Mouse (Mus musculus) CH12.LX (cell line): Measurements from ENCODE around the gene Acvr1. TPM values are rescaled to one million over a fixed set of nuclear protein-coding genes. Genes with fewer than 3 reads are reported as not detected.

ENCODE experiments used
- DNase-seq: peaks from one replicate; pipeline ENCODE4 v3.0.0-alpha.2; 2013; ENCODE audit errors: extremely low read depth
- H3K27ac ChIP-seq: 2 replicates; pipeline ENCODE4 v1.5.1; 2012; ENCODE audit warnings: low read depth, mild to moderate bottlenecking, control low read depth, moderate library complexity; ENCODE audit not compliant: insufficient read depth
- H3K27me3 ChIP-seq: replicated peaks from 2 replicates; pipeline ENCODE3; 2012; ENCODE audit warnings: inconsistent platforms
- H3K36me3 ChIP-seq, 2 experiments: replicated peaks in 1 of 2; 2 replicates each; pipeline versions ENCODE3 to v1.6.1; 2012; ENCODE audit warnings: inconsistent platforms in 1 of 2, low read length in 1 of 2, mild to moderate bottlenecking in 1 of 2, mixed read lengths in 1 of 2, moderate library complexity in 1 of 2; ENCODE audit not compliant: control insufficient read depth in 1 of 2, insufficient read depth in 1 of 2
- H3K4me1 ChIP-seq, 2 experiments: 2 replicates each; pipeline ENCODE4 v1.6.1; 2012; ENCODE audit warnings: inconsistent platforms in 1 of 2, moderate library complexity in 1 of 2; ENCODE audit not compliant: insufficient read depth in 2 of 2, control insufficient read depth in 1 of 2
- H3K4me2 ChIP-seq: 2 replicates; pipeline ENCODE4 v1.6.1; 2012; ENCODE audit warnings: low read depth, mild to moderate bottlenecking, control low read depth; ENCODE audit not compliant: poor library complexity, insufficient read depth, severe bottlenecking
- H3K4me3 ChIP-seq, 3 experiments: fragments of 150-350 bp in 1 of 3; sonication (generic) in 1 of 3; replicated peaks in 1 of 3; 2 replicates each; pipeline versions ENCODE3 to v1.5.1; 2011 to 2012; ENCODE audit warnings: low read depth in 2 of 3, low read length in 2 of 3, mild to moderate bottlenecking in 2 of 3, moderate library complexity in 2 of 3, control low read depth in 1 of 3, improper control_type of control experiment in 1 of 3, inconsistent platforms in 1 of 3, mixed read lengths in 1 of 3; ENCODE audit not compliant: poor library complexity in 1 of 3
- H3K79me2 ChIP-seq: replicated peaks from 2 replicates; pipeline ENCODE4 v1.6.1; 2012; ENCODE audit warnings: mild to moderate bottlenecking, moderate library complexity; ENCODE audit not compliant: control insufficient read depth, poor library complexity, insufficient read depth, severe bottlenecking; ENCODE audit errors: extremely low read depth
- H3K9ac ChIP-seq: 2 replicates; pipeline ENCODE4 v1.6.1; 2012; ENCODE audit warnings: low read depth, mild to moderate bottlenecking, control low read depth, moderate library complexity; ENCODE audit not compliant: insufficient read depth
- H3K9me3 ChIP-seq: replicated peaks from 2 replicates; pipeline ENCODE3; 2012; ENCODE audit warnings: low read length, inconsistent platforms, mixed read lengths
- CHD1 ChIP-seq: IDR thresholded peaks from 2 replicates; pipeline ENCODE4 v1.6.1; 2012; ENCODE audit warnings: low read depth, low read length, improper control_type of control experiment, inconsistent platforms
- CHD2 ChIP-seq: IDR thresholded peaks from 2 replicates; pipeline ENCODE4 v1.6.1; 2011; ENCODE audit warnings: low read length, improper control_type of control experiment
- E2F4 ChIP-seq: IDR thresholded peaks from 2 replicates; pipeline ENCODE4 v1.6.1; 2011; ENCODE audit warnings: low read depth, low read length, improper control_type of control experiment; ENCODE audit not compliant: insufficient replicate concordance
- ELF1 ChIP-seq: IDR thresholded peaks from 2 replicates; pipeline ENCODE4 v1.6.1; 2014; ENCODE audit warnings: low read depth, mild to moderate bottlenecking, inconsistent platforms, low read length, improper control_type of control experiment
- EP300 ChIP-seq: IDR thresholded peaks from 2 replicates; pipeline ENCODE4 v1.6.1; 2011; ENCODE audit warnings: low read length, improper control_type of control experiment
- ETS1 ChIP-seq: conservative IDR thresholded peaks from 2 replicates; pipeline ENCODE4 v1.6.1; 2012; ENCODE audit warnings: low read depth, mild to moderate bottlenecking, inconsistent platforms, low read length, improper control_type of control experiment, moderate library complexity
- GABPA ChIP-seq: IDR thresholded peaks from 2 replicates; pipeline ENCODE4 v1.6.1; 2012; ENCODE audit warnings: low read depth, low read length, improper control_type of control experiment, inconsistent platforms; ENCODE audit not compliant: insufficient replicate concordance
- HCFC1 ChIP-seq: IDR thresholded peaks from 2 replicates; pipeline ENCODE4 v1.6.1; 2012; ENCODE audit warnings: low read depth, mild to moderate bottlenecking, inconsistent platforms, low read length, improper control_type of control experiment
- JUN ChIP-seq: IDR thresholded peaks from 2 replicates; pipeline ENCODE4 v1.6.1; 2011; ENCODE audit warnings: low read depth, mild to moderate bottlenecking, low read length, improper control_type of control experiment, moderate library complexity; ENCODE audit not compliant: insufficient read depth
- KAT2A ChIP-seq: IDR thresholded peaks from 2 replicates; pipeline ENCODE4 v1.6.1; 2012; ENCODE audit warnings: low read length, improper control_type of control experiment, inconsistent platforms; ENCODE audit not compliant: insufficient replicate concordance
- MAFK ChIP-seq: IDR thresholded peaks from 2 replicates; pipeline ENCODE4 v1.6.1; 2011; ENCODE audit warnings: low read length, improper control_type of control experiment; ENCODE audit not compliant: insufficient replicate concordance
- MAZ ChIP-seq: IDR thresholded peaks from 2 replicates; pipeline ENCODE4 v1.6.1; 2012; ENCODE audit warnings: low read depth, mild to moderate bottlenecking, inconsistent platforms, low read length, improper control_type of control experiment, moderate library complexity
- MXI1 ChIP-seq: IDR thresholded peaks from 2 replicates; pipeline ENCODE4 v1.6.1; 2011; ENCODE audit warnings: mild to moderate bottlenecking, low read depth, low read length, improper control_type of control experiment
- MYC ChIP-seq: IDR thresholded peaks from 2 replicates; pipeline ENCODE4 v1.6.1; 2011; ENCODE audit warnings: low read depth, mild to moderate bottlenecking, improper control_type of control experiment, low read length
- NELFE ChIP-seq: IDR thresholded peaks from 2 replicates; pipeline ENCODE4 v1.6.1; 2011; ENCODE audit warnings: low read depth, low read length, improper control_type of control experiment
- POLR2A ChIP-seq: IDR thresholded peaks from 2 replicates; pipeline ENCODE4 v1.6.1; 2011; ENCODE audit warnings: low read depth, mild to moderate bottlenecking, improper control_type of control experiment, low read length
- POLR2AphosphoS2 ChIP-seq: IDR thresholded peaks from 2 replicates; pipeline ENCODE4 v1.6.1; 2011; ENCODE audit warnings: low read depth, low read length, improper control_type of control experiment
- RCOR1 ChIP-seq: conservative IDR thresholded peaks from 2 replicates; pipeline ENCODE4 v1.6.1; 2012; ENCODE audit warnings: low read depth, mild to moderate bottlenecking, inconsistent platforms, low read length, improper control_type of control experiment
- SMC3 ChIP-seq: IDR thresholded peaks from 2 replicates; pipeline ENCODE4 v1.6.1; 2011; ENCODE audit warnings: low read depth, low read length, improper control_type of control experiment
- TCF12 ChIP-seq: IDR thresholded peaks from 2 replicates; pipeline ENCODE4 v1.6.1; 2014; ENCODE audit warnings: low read depth, mild to moderate bottlenecking, inconsistent platforms, low read length, improper control_type of control experiment
- UBTF ChIP-seq: IDR thresholded peaks from 2 replicates; pipeline ENCODE4 v1.6.1; 2012; ENCODE audit warnings: low read depth, mild to moderate bottlenecking, inconsistent platforms, low read length, improper control_type of control experiment, moderate library complexity
- USF2 ChIP-seq: conservative IDR thresholded peaks from 2 replicates; pipeline ENCODE4 v1.6.1; 2011; ENCODE audit warnings: low read depth, low read length, improper control_type of control experiment
- ZC3H11A ChIP-seq: IDR thresholded peaks from 2 replicates; pipeline ENCODE4 v1.6.1; 2012; ENCODE audit warnings: low read depth, mild to moderate bottlenecking, inconsistent platforms, low read length, improper control_type of control experiment
- ZMIZ1 ChIP-seq: IDR thresholded peaks from 2 replicates; pipeline ENCODE4 v1.6.1; 2012; ENCODE audit warnings: low read depth, mild to moderate bottlenecking, inconsistent platforms, low read length, improper control_type of control experiment
- ZNF384 ChIP-seq: IDR thresholded peaks from 2 replicates; pipeline ENCODE4 v1.6.1; 2012; ENCODE audit warnings: low read depth, low read length, improper control_type of control experiment, inconsistent platforms
- dilution Hi-C: fragments of 300-500 bp; cut with MboI; formaldehyde crosslinking; loops from 2 replicates; pipeline ENCODE4 v1.14.3; 2020; ENCODE audit warnings: low sequenced_read_pairs; ENCODE audit not compliant: extremely low pct_unique_long_range_greater_than_20kb, extremely low pct_ligation_motif_present
- in situ Hi-C: fragments of 300-500 bp; cut with MboI; formaldehyde crosslinking; loops from 3 replicates; pipeline ENCODE4 v1.14.3; 2019; ENCODE audit warnings: low sequenced_read_pairs, low pct_ligation_motif_present, low pct_unique_long_range_greater_than_20kb, mixed read lengths
- polyA plus RNA-seq: library from polyadenylated mRNA; unstranded; fragments of >175 nt; gene quantifications from 2 replicates; pipeline ENCODE4 v1.2.1, GENCODE M21; 2012; ENCODE audit warnings: low read depth; ENCODE audit not compliant: insufficient read length
- total RNA-seq, 2 experiments: library from RNA; depleted of rRNA; stranded (reverse); fragments of 300-350 nt in 1 of 2; fragments of >200 nt in 1 of 2; gene quantifications; 2 replicates each; pipeline ENCODE4 v1.2.3; 2012 to 2014

The Acvr1 gene
- total and polyA plus RNA-seq, 3 experiments: not detected

DNA sequence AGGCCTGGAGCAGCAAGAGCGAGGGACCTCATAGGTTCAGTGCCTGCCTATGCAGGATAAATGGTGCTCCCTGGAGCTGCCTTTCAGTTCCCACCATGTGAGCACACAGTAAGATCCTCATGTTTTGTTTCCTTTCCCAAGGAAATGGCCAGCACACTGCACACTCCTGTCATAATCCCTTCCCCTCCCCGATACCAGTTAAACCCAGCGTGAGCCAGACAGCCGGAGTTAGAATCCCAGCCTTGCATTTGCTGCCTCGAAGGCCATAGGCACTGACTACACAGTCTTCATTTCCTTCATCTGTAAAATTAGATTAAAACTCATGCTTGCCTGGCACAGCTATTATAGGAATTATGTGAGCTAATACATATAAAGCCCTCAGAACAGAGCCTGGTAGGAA lies 37.6 kb downstream of the Acvr1 start:
- in situ Hi-C loops: no loop called here
- H3K4me2 ChIP-seq: no peak overlapping the region
- no peak for DNase-seq
- TF ChIP-seq SMC3 (no peak), HCFC1 (no peak), POLR2A (no peak), ETS1 (no peak), ZMIZ1 (no peak), E2F4 (no peak), GABPA (no peak), NELFE (no peak), MYC (no peak), ZC3H11A (no peak), ELF1 (no peak), JUN (no peak), MAFK (no peak), MAZ (no peak), TCF12 (no peak), MXI1 (no peak)
- no peaks in the 10 kb centered on the region for H3K4me1 ChIP-seq
- H3K9me3 ChIP-seq: peaks cover 33% of the 10 kb centered on the region
- no peaks in the 10 kb centered on the region for H3K36me3 ChIP-seq
- dilution Hi-C loops: no loop called here
- no peaks in the 10 kb centered on the region for H3K79me2 ChIP-seq
- no peak overlapping the region for H3K27ac ChIP-seq
- H3K9ac ChIP-seq: no peak overlapping the region
- H3K27me3 ChIP-seq: no peaks in the 10 kb centered on the region
- H3K4me3 ChIP-seq: no peak overlapping the region

DNA sequence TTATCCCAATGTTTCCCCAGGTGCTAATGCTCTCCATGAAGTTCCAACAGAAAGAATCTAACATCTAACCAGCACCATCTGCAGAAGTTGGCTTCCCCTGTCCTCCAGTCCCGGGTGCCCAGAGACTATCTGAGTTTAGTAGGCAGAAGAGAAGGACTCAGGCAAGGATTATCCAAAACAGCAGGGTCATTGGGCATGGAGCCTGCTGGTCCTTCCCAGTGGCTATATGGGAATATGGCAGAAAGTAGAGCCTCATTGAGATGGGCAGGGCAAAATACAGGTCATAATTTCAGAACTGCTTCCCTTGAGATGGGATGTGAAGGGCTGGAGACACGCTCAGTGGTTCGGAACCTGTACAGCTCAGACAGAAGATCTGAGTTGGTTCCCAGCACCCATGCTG lies 39.2 kb downstream of the Acvr1 start:
- in situ Hi-C loops: no loop called here
- Histone ChIP-seq H3K79me2 (no peaks in the 10 kb centered on the region), H3K27me3 (no peaks in the 10 kb centered on the region), H3K4me1 (no peaks in the 10 kb centered on the region)
- no peak for TF ChIP-seq RCOR1
- TF ChIP-seq USF2: no peak
- no peak for TF ChIP-seq UBTF
- no peak for TF ChIP-seq ZC3H11A
- TF ChIP-seq CHD1: no peak
- no peak for TF ChIP-seq KAT2A
- TF ChIP-seq ZNF384: no peak
- no peak for TF ChIP-seq HCFC1
- TF ChIP-seq MXI1: no peak
- no peak for TF ChIP-seq POLR2AphosphoS2
- no peak for TF ChIP-seq CHD2
- no peak for TF ChIP-seq SMC3
- no peak for TF ChIP-seq EP300
- no peak for TF ChIP-seq GABPA
- TF ChIP-seq, all 38 proteins: peak for 0
- peaks cover 22% of the 10 kb centered on the region for H3K9me3 ChIP-seq
- no peak overlapping the region for H3K4me3 ChIP-seq
- DNase-seq: no peak
- no peak overlapping the region for H3K9ac ChIP-seq
- H3K36me3 ChIP-seq: no peaks in the 10 kb centered on the region
- no peak overlapping the region for H3K4me2 ChIP-seq
- dilution Hi-C loops: no loop called here
- no peak overlapping the region for H3K27ac ChIP-seq
